Mouse (Mus musculus) adrenal gland, postnatal 36 days (tissue): Measurements from ENCODE around the gene Fbxl13. TPM values are rescaled to one million over a fixed set of nuclear protein-coding genes. Genes with fewer than 3 reads are reported as not detected.

ENCODE experiments used
- DNase-seq, 2 experiments: peaks; one replicate each; pipeline ENCODE4 v3.0.0; 2021; ENCODE audit warnings: mixed read lengths in 1 of 2
- total RNA-seq, 2 experiments: library from RNA; stranded (reverse); gene quantifications; 2 replicates each; pipeline ENCODE4 v1.2.3; 2021

Fbxl13 gene
- total RNA-seq, 2 experiments from 2014 or later: not detected

- peak; percentile 26 to 30 for DNase-seq
Measured at GRCm38 (mm10) chr5:21482446-21483222, 162.8 kb downstream of the Fbxl13 start.

DNA sequence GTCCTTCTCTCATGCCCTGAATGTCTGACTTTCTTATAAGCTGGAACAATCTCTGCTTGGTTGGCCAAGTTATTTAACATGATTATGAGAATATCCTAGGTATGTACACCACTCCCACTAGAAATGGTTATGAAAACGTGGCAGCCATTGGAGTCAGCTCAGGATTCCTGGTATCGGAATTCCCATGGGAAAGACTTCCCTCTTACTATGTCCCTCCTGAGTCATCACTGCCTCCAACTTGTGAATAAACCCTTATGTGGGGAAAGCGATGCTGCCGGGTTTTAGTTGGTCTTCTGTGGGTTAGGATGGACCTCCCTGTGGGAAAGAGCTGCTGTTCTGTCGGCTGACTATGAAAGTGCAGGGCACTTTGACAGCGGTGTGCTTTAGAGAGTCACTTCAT lies 163.9 kb downstream of the Fbxl13 start:
- DNase-seq: no peak

GRCm38 (mm10) chr5:21479746-21480145 lies 165.7 kb downstream of the Fbxl13 start:
- DNase-seq: no peak

DNA sequence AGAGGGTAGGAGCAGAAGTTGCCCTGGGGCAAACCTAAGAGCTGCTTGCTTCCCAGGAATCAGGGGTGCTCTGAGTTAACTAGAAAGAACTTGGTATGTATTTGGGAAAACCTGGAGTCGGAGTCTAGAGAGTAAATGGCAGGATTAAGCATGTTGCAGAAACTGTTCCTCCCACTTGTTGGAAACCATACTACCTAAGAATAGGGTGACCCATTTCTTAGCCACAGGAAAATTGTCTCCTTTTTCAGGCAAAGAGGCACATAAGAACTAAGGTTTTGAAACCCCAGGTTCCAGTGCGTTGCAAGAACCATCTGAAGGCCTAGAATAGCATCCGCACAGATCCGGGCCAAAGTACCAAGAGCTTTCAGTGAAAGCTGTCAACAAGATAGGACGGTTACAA lies 167.0 kb downstream of the Fbxl13 start:
- no peak for DNase-seq

GRCm38 (mm10) chr5:21468100-21468499 lies 177.3 kb downstream of the Fbxl13 start:
- DNase-seq: no peak

- DNase-seq: no peak
Measured at GRCm38 (mm10) chr5:21467387-21467786, 178.0 kb downstream of the Fbxl13 start.

- DNase-seq: no peak
Measured at GRCm38 (mm10) chr5:21440833-21441530, 204.5 kb downstream of the Fbxl13 start.

DNA sequence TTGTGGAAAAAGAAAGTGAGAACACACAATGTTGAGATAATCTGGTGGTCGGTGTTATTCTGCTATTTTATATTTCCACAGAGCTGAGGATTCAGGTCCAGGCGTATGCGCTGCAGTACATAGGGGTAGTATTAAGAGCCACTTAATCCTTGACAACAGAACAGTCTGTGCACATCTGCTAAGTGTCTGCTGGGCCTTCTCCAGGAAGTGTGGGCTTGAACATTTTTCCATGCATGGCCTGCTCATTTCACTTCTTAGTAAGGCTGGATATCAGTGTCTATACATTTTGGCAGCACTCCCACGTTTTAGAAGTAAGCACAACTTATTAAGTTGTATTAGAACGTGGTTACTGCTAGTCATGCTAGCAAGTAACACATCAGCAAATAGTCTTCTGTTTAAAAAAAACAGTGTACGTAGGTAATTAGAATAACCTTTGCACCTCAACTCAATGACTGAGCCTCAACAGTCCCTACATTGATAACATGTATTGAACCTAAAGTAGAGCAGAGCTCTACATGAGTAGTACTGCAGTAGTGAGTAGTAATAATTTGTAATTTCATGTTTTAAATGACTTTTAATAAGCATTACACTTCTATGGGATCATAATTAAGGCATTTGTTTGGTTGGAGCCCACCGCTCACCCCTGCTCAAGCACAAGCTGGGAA lies 205.9 kb downstream of the Fbxl13 start:
- DNase-seq: no peak

DNA sequence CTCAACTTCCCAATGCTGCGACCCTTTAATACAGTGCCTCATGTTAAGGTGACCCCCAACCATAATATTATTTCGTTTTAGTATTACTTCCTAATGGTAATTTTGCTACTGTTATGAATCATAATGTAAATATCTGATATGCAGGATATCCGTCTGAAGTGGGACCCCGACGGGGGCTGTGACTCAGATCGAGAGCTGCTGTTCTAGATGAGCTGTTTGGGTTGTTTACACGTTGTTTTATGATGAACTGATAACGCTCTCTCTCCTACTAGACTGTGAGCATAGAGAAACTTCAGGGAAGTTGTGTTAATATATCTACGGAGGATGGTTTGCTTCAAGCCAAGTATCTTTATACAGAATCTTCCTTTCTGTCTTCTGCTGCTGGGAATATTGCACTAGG lies 207.0 kb downstream of the Fbxl13 start:
- DNase-seq: no peak

GRCm38 (mm10) chr5:21436471-21436975 lies 208.9 kb downstream of the Fbxl13 start:
- DNase-seq: no peak

GRCm38 (mm10) chr5:21434148-21434929 lies 211.1 kb downstream of the Fbxl13 start:
- no peak for DNase-seq

Other genes starting within 250 kb of the Fbxl13 start
- under 1 TPM; 0.13 to 0.17 TPM for gene Ccdc146, start 221.0 kb downstream of the Fbxl13 start, total RNA-seq
- 10 to 100 TPM; 15.1 to 15.9 TPM for gene Fam185a, start 220.7 kb downstream of the Fbxl13 start, total RNA-seq
- gene Lrrc17, start 102.1 kb downstream of the Fbxl13 start, total RNA-seq: 1 to 10 TPM; 2.8 TPM
- gene Armc10, start 179 bp upstream of the Fbxl13 start, total RNA-seq: 10 to 100 TPM; 11.4 to 28.0 TPM
- gene Napepld, start 55.8 kb upstream of the Fbxl13 start, total RNA-seq: 10 to 100 TPM; 26.4 to 48.6 TPM
- 100 to 1,000 TPM; 256 to 300 TPM for gene Pmpcb, start 91.5 kb upstream of the Fbxl13 start, total RNA-seq
- 10 to 100 TPM; 34.8 to 35.1 TPM for gene Dnajc2, start 139.6 kb upstream of the Fbxl13 start, total RNA-seq
- 100 to 1,000 TPM; 153 to 159 TPM for gene Psmc2, start 139.6 kb upstream of the Fbxl13 start, total RNA-seq
- gene Slc26a5, start 220.0 kb upstream of the Fbxl13 start, total RNA-seq: not detected